Mouse (Mus musculus): ENCODE measurements around the gene Prkg1. TPM values are rescaled to one million over a fixed set of nuclear protein-coding genes. Genes with fewer than 3 reads are reported as not detected.

Prkg1 gene
- polyA plus RNA-seq, 1 experiment, result 1.1 TPM

DNA sequence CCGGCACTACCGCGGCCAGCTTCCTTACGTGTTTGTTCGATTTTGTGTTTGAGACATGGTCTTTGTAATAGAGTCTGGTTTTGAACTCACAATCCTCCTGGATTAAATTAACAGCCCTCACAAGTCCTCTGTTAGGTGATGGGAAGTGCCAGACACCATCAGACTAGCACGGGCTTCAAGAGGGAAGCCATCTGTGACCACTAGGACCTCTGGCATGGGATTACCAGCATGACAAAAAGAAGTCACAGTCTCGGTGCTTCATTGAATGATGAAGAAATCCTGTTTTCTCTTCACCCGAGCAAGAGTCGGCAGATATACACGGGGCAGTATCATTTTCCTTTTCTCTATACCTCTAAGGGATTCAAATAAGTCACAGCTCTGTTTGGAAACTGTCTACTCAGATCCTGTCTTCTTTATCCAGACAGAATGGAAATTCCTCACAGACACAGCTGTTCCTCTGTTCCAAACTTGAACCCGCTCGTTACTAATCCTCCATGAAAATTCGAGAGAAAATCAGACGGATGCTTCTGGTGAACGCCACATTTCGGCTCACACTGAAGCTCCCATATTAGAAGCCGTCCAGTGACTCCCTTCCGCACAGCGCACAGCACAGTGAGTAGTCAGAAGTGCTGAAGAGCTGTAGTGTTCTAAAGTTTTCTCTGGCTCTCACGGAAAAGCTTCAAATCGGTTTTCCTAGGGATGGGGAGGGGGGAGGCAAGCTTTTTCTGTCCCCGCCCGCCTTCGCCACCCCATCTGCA, 690.7 kb downstream of the Prkg1 start:
- Histone ChIP-seq H3K27me3 (replicated peaks) (no peaks in the 10 kb centered on the region), H3K4me1 (peaks cover 15% of the 10 kb centered on the region), H3K36me3 (replicated peaks; ENCODE audit: low read length) (no peaks in the 10 kb centered on the region), H3K9me3 (no peaks in the 10 kb centered on the region), H3K4me3 (replicated peaks) (no peak overlapping the region)
- TF ChIP-seq FLI1 (IDR thresholded peaks at IDR 0.05; ENCODE audit: low read length), result no peak
- no peak for TF ChIP-seq GATA1 (IDR thresholded peaks at IDR 0.05; ENCODE audit: borderline replicate concordance, low read length)

DNA sequence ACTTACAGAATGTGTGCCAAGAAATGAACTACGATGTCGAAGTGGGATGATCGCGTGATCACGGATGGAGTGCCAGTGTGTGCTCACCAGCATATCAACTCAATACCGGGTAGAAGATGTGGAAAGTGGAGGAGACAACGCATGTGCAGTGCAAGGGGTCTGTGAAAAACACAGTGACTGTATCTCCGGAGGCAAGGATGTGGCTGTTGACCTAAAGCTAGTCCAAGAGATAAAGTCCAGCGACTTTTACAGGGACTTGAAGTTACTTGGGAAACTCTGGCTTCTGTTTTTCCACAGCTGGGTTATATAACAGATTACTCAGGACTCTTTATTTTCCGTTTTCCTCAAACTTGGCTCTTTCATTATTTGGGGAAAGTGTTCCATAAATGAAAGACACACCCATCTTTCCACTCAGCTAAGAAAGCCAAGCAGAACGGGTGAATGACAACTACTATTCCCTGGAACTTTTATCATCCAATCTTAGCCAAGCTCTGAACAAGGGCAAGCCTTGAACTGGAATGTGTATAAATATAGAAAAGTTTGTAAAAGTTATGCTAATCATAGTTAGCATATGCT, 699.5 kb downstream of the Prkg1 start:
- no peak for TF ChIP-seq GATA1 (IDR thresholded peaks at IDR 0.05; ENCODE audit: borderline replicate concordance, low read length)
- no peak for TF ChIP-seq FLI1 (IDR thresholded peaks at IDR 0.05; ENCODE audit: low read length)
- Histone ChIP-seq H3K4me3 (replicated peaks) (no peak overlapping the region), H3K36me3 (replicated peaks; ENCODE audit: low read length) (no peaks in the 10 kb centered on the region), H3K4me1 (peaks cover 37% of the 10 kb centered on the region), H3K27me3 (replicated peaks) (no peaks in the 10 kb centered on the region), H3K9me3 (no peaks in the 10 kb centered on the region)

DNA sequence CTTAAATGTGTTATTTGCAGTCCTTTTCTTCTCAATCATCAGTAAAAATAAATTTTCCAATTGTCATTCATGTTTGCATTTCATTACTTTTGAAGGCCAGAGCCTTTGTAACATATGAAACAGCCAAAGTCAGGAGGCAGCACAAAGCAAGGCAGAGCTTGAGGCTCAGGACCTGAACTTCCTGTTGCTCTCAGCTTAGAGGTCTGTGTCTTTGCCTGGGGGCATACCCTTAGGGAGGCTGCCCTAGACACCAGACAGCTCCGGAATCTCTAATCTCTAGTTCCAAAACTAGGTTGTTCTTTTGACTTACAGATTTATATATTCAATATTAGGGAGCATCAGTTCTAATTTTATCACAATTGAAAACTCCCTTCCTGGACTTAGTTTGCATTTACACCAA, 700.1 kb downstream of the Prkg1 start:
- Histone ChIP-seq H3K4me1 (peaks cover 32% of the 10 kb centered on the region), H3K36me3 (replicated peaks; ENCODE audit: low read length) (no peaks in the 10 kb centered on the region), H3K9me3 (no peaks in the 10 kb centered on the region), H3K4me3 (replicated peaks) (no peak overlapping the region), H3K27me3 (replicated peaks) (no peaks in the 10 kb centered on the region)
- no peak for TF ChIP-seq GATA1 (IDR thresholded peaks at IDR 0.05; ENCODE audit: borderline replicate concordance, low read length)
- TF ChIP-seq FLI1 (IDR thresholded peaks at IDR 0.05; ENCODE audit: low read length), result no peak

DNA sequence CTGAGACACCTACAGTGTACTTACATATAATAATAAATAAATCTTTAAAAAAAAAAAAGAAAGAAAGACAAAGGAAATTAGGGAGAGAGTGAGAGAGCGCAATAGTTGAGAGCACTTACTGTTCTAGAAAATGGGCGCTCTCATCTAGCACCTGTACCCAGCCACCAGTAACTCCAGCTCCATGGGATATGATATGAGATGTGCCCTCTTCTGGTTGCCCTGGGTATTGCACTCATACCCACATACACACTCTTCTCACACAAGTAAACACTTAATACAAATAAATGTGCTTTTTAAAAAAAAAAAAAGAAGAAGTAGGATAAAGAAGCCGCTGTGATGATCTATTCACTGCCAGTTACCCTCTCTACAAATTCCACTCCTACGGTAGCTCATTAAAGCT, 718.2 kb downstream of the Prkg1 start:
- H3K4me3 ChIP-seq (replicated peaks), result no peak overlapping the region
- H3K9me3 ChIP-seq, result no peaks in the 10 kb centered on the region
- TF ChIP-seq FLI1 (IDR thresholded peaks at IDR 0.05; ENCODE audit: low read length) (no peak), GATA1 (IDR thresholded peaks at IDR 0.05; ENCODE audit: borderline replicate concordance, low read length) (no peak)
- H3K4me1 ChIP-seq, result no peaks in the 10 kb centered on the region
- no peaks in the 10 kb centered on the region for H3K36me3 ChIP-seq (replicated peaks; ENCODE audit: low read length)
- no peaks in the 10 kb centered on the region for H3K27me3 ChIP-seq (replicated peaks)

DNA sequence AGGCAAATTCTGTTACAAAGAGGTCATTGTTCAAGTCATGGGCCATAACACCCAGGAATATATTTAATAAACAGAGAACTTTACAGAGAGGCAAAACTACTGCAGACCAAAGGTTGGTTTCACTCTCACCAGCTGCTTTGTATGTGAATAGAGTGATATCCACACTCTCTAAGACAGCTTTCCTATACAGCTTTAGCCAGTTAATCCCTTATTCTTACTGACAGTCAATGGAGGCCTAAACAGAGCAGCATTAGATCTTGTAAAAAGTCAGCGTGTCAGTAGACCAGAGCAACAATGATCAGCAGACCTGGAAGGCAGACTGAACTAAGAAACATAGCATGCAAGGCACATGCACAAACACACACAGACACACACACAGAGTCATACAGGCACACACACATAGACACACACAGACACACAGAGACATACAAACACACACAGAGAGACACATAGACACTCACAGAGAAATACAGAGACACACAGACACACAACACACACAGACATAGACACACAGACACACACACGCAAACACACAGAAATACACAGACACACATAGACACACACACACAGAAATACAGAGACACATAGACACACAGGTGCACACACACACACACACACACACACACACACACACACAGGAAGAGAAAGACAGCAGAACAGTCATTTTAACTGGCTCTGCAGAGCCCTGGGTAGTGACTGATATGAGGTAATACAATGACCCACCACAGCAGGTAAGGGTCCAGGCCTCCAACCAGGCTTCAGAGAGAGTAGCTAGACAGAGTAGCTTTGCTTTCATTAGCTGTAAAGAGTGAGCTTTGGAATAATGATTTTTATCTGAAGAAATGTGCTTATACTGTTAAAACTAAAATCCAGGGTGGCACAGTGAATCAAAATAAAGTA, 723.6 kb downstream of the Prkg1 start:
- H3K36me3 ChIP-seq (replicated peaks; ENCODE audit: low read length), result no peaks in the 10 kb centered on the region
- H3K9me3 ChIP-seq, result no peaks in the 10 kb centered on the region
- H3K4me1 ChIP-seq, result peaks cover 4% of the 10 kb centered on the region; the same call in 1 of the 2 replicates
- H3K4me3 ChIP-seq (replicated peaks), result no peak overlapping the region
- H3K27me3 ChIP-seq (replicated peaks), result no peaks in the 10 kb centered on the region
- TF ChIP-seq GATA1 (IDR thresholded peaks at IDR 0.05; ENCODE audit: borderline replicate concordance, low read length) (no peak), FLI1 (IDR thresholded peaks at IDR 0.05; ENCODE audit: low read length) (no peak)

DNA sequence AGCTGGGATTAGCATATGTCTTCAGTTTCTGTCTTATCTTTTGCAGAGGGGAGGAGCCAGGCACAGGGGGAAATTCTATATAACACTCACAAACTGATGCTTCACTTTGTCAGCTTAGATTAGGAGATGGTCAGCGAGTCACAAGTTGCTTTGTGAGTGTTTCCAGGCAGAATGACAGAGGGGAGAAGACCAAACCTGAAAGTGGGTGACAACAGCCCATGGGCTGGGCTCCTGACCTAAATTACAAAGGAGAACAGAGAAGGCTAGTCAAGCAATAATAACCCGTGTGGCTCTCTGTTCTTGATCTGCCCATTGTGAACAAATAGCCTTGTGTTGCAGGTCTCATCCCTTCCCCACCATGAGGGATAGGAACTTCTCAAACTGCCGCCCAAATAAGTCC, 725.9 kb downstream of the Prkg1 start:
- no peak overlapping the region for H3K4me3 ChIP-seq (replicated peaks)
- H3K36me3 ChIP-seq (replicated peaks; ENCODE audit: low read length), result no peaks in the 10 kb centered on the region
- no peaks in the 10 kb centered on the region for H3K27me3 ChIP-seq (replicated peaks)
- TF ChIP-seq FLI1 (IDR thresholded peaks at IDR 0.05; ENCODE audit: low read length), result no peak
- no peak for TF ChIP-seq GATA1 (IDR thresholded peaks at IDR 0.05; ENCODE audit: borderline replicate concordance, low read length)
- peaks cover 4% of the 10 kb centered on the region; the same call in 1 of the 2 replicates for H3K4me1 ChIP-seq
- no peaks in the 10 kb centered on the region for H3K9me3 ChIP-seq

DNA sequence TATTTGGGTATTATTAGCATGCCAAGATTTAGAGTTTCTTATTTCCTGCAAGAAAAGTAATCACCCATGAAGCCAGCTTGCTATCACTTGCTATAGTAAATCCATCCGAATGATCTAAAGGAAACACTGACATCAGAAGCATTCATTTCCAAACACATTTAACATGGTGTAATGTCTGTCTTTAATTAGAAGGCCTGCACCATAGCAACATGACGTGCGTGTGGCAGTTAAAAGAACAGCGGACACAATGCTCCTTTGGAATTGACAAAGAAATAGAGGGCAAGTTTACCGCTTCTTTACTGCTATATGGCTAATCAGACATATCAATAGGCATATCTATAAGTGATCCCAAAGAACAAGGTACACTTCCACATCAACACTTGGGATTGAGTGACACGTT, 733.2 kb downstream of the Prkg1 start:
- no peak overlapping the region for H3K4me3 ChIP-seq (replicated peaks)
- TF ChIP-seq GATA1 (IDR thresholded peaks at IDR 0.05; ENCODE audit: borderline replicate concordance, low read length) (no peak), FLI1 (IDR thresholded peaks at IDR 0.05; ENCODE audit: low read length) (no peak)
- no peaks in the 10 kb centered on the region for H3K27me3 ChIP-seq (replicated peaks)
- no peaks in the 10 kb centered on the region for H3K36me3 ChIP-seq (replicated peaks; ENCODE audit: low read length)
- H3K9me3 ChIP-seq, result peaks cover 6% of the 10 kb centered on the region
- no peaks in the 10 kb centered on the region for H3K4me1 ChIP-seq

DNA sequence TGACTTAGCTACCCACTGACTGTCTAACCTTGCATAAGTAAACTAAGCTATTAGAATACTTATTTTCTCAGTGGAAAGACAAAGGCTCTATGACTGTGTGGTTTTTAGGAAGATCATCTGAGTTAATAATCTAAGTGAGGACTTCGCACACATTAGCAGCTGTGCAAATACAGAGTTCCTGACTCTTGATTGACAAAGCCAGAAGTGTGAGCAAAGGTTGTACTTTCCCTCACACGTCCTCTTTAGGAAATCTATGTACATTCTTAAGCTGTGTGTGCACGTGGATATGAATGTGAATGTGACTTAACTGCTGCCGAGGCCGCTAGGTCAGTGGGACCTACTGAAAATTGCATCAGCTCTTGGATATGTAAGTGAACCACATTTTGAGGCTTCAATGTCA, 738.0 kb downstream of the Prkg1 start:
- Histone ChIP-seq H3K36me3 (replicated peaks; ENCODE audit: low read length) (no peaks in the 10 kb centered on the region), H3K9me3 (peaks cover 6% of the 10 kb centered on the region), H3K4me1 (no peaks in the 10 kb centered on the region), H3K27me3 (replicated peaks) (no peaks in the 10 kb centered on the region), H3K4me3 (replicated peaks) (no peak overlapping the region)
- TF ChIP-seq FLI1 (IDR thresholded peaks at IDR 0.05; ENCODE audit: low read length), result no peak
- TF ChIP-seq GATA1 (IDR thresholded peaks at IDR 0.05; ENCODE audit: borderline replicate concordance, low read length), result no peak

DNA sequence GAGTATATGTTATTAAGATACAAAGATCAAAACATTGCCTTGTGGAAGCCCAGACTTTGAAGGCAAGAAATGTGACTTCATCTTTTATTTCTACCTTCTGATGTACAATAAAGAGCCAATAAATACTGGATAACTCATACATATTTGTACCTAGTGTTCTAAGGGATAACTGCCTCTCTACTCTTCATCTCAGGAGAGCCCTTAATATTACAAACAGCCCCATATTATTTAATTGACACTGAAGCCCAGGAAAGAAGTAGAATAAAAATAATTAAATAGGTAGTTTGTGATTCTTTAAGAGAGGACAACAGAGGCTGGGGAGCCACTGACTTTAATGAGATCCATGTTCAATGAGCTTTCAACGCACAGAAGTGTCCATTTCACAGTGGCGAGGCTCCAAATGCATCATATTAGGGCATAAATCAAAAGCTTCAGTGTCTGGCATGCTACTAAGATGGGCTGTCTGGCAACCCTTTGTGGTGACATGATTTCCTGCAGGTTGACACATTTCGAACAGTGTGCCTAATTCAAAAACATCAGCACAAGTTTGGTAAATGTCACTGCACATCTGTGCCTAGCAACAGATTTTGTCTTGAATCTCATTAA, 753.2 kb downstream of the Prkg1 start:
- Histone ChIP-seq H3K9me3 (no peaks in the 10 kb centered on the region), H3K4me3 (replicated peaks) (no peak overlapping the region), H3K27me3 (replicated peaks) (no peaks in the 10 kb centered on the region), H3K36me3 (replicated peaks; ENCODE audit: low read length) (no peaks in the 10 kb centered on the region), H3K4me1 (no peaks in the 10 kb centered on the region)
- no peak for TF ChIP-seq FLI1 (IDR thresholded peaks at IDR 0.05; ENCODE audit: low read length)
- TF ChIP-seq GATA1 (IDR thresholded peaks at IDR 0.05; ENCODE audit: borderline replicate concordance, low read length), result no peak
